In the genomic region with DNA sequence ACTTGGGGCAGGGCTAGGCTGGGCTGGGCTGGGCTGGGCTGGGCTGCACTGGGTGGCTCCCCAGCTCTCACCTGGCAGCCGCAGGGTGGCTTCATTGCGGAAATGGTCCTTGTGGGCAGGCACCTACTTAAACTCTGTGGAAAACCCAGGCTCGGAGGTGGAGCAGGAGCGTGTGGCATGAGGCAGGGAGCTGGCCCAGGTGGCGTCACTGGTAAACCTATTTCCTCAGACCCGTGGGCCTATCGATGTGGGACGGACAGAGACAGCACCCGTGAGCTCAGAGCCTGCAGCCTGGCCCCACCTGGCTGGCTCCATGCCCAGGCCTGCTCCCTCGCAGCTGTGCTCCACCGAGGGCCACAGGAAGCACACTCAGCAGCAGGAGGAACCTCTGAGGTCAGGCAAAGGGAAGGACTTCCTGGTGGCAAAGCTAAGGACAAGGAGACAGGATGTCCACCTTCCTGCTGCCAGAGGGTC, we compare ENCODE assay signal across 8 mouse cellular contexts. TPM values are rescaled to one million over a fixed set of nuclear protein-coding genes. Genes with fewer than 3 reads are reported as not detected.
DNase-seq lines count a peak whose midpoint lies in the region; ATAC-seq and TF ChIP-seq lines count a peak whose summit lies in the region.

No protein-coding gene starts in this region.

- no peak for TF ChIP-seq CTCF in spleen, adult 2 months (IDR thresholded peaks at IDR 0.05; ENCODE audit: extremely low read depth, insufficient read depth, insufficient read length, insufficient replicate concordance)

- H3K4me2 ChIP-seq in heart, embryonic 12.5 days: peak overlapping the region; percentile 22

- no peak for TF ChIP-seq POLR2A in spleen, adult 2 months (IDR thresholded peaks at IDR 0.05; ENCODE audit: low read depth, low read length)

- H3K9me3 ChIP-seq in heart, embryonic 12.5 days (replicated peaks): no peaks in the 10 kb centered on the region

- H3K79me2 ChIP-seq in macrophage (ENCODE audit: inconsistent target): peaks cover 73% of the 10 kb centered on the region

- 14% methylated on average over 11 of the region's 11 CpGs for WGBS in spleen, adult 2 months
- 62% methylated on average over 11 of the region's 11 CpGs for WGBS in heart, embryonic 12.5 days
- WGBS in macrophage (ENCODE audit: missing documents): 21% methylated on average over 10 of the region's 11 CpGs

- H3K27ac ChIP-seq in spleen, adult 2 months (ENCODE audit: insufficient read depth, low read length): 0 out of 2 replicates have a peak overlapping the region, but pooled peaks have one; percentile 7
- H3K27ac ChIP-seq in heart, embryonic 12.5 days (ENCODE audit: poor library complexity, severe bottlenecking): no peak overlapping the region
- peak overlapping the region; percentile 66; the same call in 1 of the 2 replicates for H3K27ac ChIP-seq in macrophage

- 0 out of 2 replicates have a peak, but pooled peaks cover 3% of the 10 kb centered on the region for H3K27me3 ChIP-seq in spleen, adult 2 months (ENCODE audit: control insufficient read depth, insufficient read depth, low read length)
- peaks cover 12% of the 10 kb centered on the region for H3K27me3 ChIP-seq in heart, embryonic 12.5 days (replicated peaks)

- ATAC-seq in heart, embryonic 12.5 days (ENCODE audit: insufficient number of reproducible peaks, low FRiP score): no peak
- no peak for ATAC-seq in megakaryocyte-erythroid progenitor cell, adult 5-6 weeks (replicated peaks; ENCODE audit: low FRiP score, low TSS enrichment, poor library complexity, severe bottlenecking)

- H3K9ac ChIP-seq in heart, embryonic 12.5 days: no peak overlapping the region

- no peak overlapping the region for H3K4me3 ChIP-seq in spleen, adult 2 months (ENCODE audit: extremely low read depth, insufficient read depth, insufficient read length)
- H3K4me3 ChIP-seq in heart, embryonic 12.5 days: no peak overlapping the region
- no peak overlapping the region for H3K4me3 ChIP-seq in macrophage (ENCODE audit: inconsistent target)

- no peak for DNase-seq in spleen, adult 2 months (ENCODE audit: low read depth in 1 of 2, low spot score in 2 of 2)
- no peak for DNase-seq in spleen, adult 12 weeks (ENCODE audit: low spot score)
- peak; percentile 81 to 83 for DNase-seq in kidney, postnatal 36 days
- no peak for DNase-seq in cerebellum, adult 11-12 months
- DNase-seq in left cerebral cortex, adult 8-10 months (ENCODE audit: low spot score in 2 of 2): no peak

- H3K4me1 ChIP-seq in spleen, adult 2 months (ENCODE audit: control insufficient read depth, insufficient read depth, insufficient read length): peaks cover 14% of the 10 kb centered on the region; the same call in 1 of the 2 replicates
- peaks cover 56% of the 10 kb centered on the region for H3K4me1 ChIP-seq in heart, embryonic 12.5 days (replicated peaks)

- no peaks in the 10 kb centered on the region for H3K36me3 ChIP-seq in spleen, adult 2 months (ENCODE audit: control insufficient read depth, insufficient read depth, low read length)
- no peaks in the 10 kb centered on the region for H3K36me3 ChIP-seq in heart, embryonic 12.5 days
- no peaks in the 10 kb centered on the region for H3K36me3 ChIP-seq in macrophage (ENCODE audit: inconsistent target)

RNA-seq across cellular contexts. Expression of gene Micall2, which starts 3.5 kb away (rescaled TPM):
- polyA plus RNA-seq in spleen, adult 2 months (2012; rRNA removed): 7.0 and 7.6 TPM in 2 replicates
- polyA plus RNA-seq in heart, embryonic 12.5 days (2016; fragmentation: Nextera tagmentation; extraction: Ambion mirVana): 2.1 and 3.4 TPM in 2 replicates
- total RNA-seq in macrophage (2018; cell fraction: chromatin; rRNA removed): 100 to 1,000 TPM in 1 of 26 experiments, 10 to 100 TPM in 25; 10.5 to 143 (median 27.1) TPM
- total RNA-seq in macrophage (2018; cell fraction: cytosol; rRNA removed): 10 to 100 TPM in 11 of 26 experiments, 1 to 10 TPM in 15; 4.8 to 23.2 (median 9.4) TPM
- 10 to 100 TPM in 20 of 26 experiments, 1 to 10 TPM in 6; 5.0 to 46.3 (median 14.8) TPM for total RNA-seq in macrophage (2018; cell fraction: nucleus; rRNA removed)
- 3.8 to 12.7 TPM (median 7.4 TPM) in 3 replicates for polyA plus RNA-seq in macrophage (2018)
- 13.2 and 13.9 TPM in 2 replicates for total RNA-seq in megakaryocyte-erythroid progenitor cell, adult 5-6 weeks (2014; fragmentation: Nextera tagmentation)
- 2.6 and 5.7 TPM in 2 replicates for total RNA-seq in megakaryocyte-erythroid progenitor cell, adult 5-6 weeks (2017)
- 1 to 10 TPM; 2.4 to 3.3 (median 2.7) TPM for total RNA-seq in left cerebral cortex, adult 8-10 months (2022)

RNA-seq across cellular contexts. Expression of gene Ints1, which starts 42.8 kb away (rescaled TPM):
- 72.1 and 85.4 TPM in 2 replicates for polyA plus RNA-seq in spleen, adult 2 months (2012; rRNA removed)
- polyA plus RNA-seq in heart, embryonic 12.5 days (2016; fragmentation: Nextera tagmentation; extraction: Ambion mirVana): 24.2 and 32.7 TPM in 2 replicates
- 100 to 1,000 TPM in 12 of 26 experiments, 10 to 100 TPM in 14; 35.7 to 154 (median 94.9) TPM for total RNA-seq in macrophage (2018; cell fraction: chromatin; rRNA removed)
- 10 to 100 TPM; 10.3 to 26.7 (median 18.2) TPM for total RNA-seq in macrophage (2018; cell fraction: cytosol; rRNA removed)
- 10 to 100 TPM; 18.8 to 86.4 (median 44.8) TPM for total RNA-seq in macrophage (2018; cell fraction: nucleus; rRNA removed)
- polyA plus RNA-seq in macrophage (2018): 14.7 to 19.1 TPM (median 17.1 TPM) in 3 replicates
- 106 and 117 TPM in 2 replicates for total RNA-seq in megakaryocyte-erythroid progenitor cell, adult 5-6 weeks (2014; fragmentation: Nextera tagmentation)
- total RNA-seq in megakaryocyte-erythroid progenitor cell, adult 5-6 weeks (2017): 33.9 and 34.7 TPM in 2 replicates
- 100 to 1,000 TPM in 2 of 4 experiments, 10 to 100 TPM in 2; 97.1 to 104 (median 99.7) TPM for total RNA-seq in left cerebral cortex, adult 8-10 months (2022)

RNA-seq across cellular contexts. Expression of gene Mafk, which starts 58.6 kb away (rescaled TPM):
- 26.8 and 29.7 TPM in 2 replicates for polyA plus RNA-seq in spleen, adult 2 months (2012; rRNA removed)
- 24.4 and 25.2 TPM in 2 replicates for polyA plus RNA-seq in heart, embryonic 12.5 days (2016; fragmentation: Nextera tagmentation; extraction: Ambion mirVana)
- total RNA-seq in macrophage (2018; cell fraction: chromatin; rRNA removed): 100 to 1,000 TPM in 1 of 26 experiments, 10 to 100 TPM in 25; 23.0 to 116 (median 37.1) TPM
- 10 to 100 TPM; 22.0 to 77.2 (median 26.9) TPM for total RNA-seq in macrophage (2018; cell fraction: cytosol; rRNA removed)
- total RNA-seq in macrophage (2018; cell fraction: nucleus; rRNA removed): 100 to 1,000 TPM in 1 of 26 experiments, 10 to 100 TPM in 25; 29.3 to 101 (median 41.7) TPM
- polyA plus RNA-seq in macrophage (2018): 20.1 to 25.2 TPM (median 22.3 TPM) in 3 replicates
- 23.8 and 24.3 TPM in 2 replicates for total RNA-seq in megakaryocyte-erythroid progenitor cell, adult 5-6 weeks (2014; fragmentation: Nextera tagmentation)
- total RNA-seq in megakaryocyte-erythroid progenitor cell, adult 5-6 weeks (2017): 40.1 and 49.3 TPM in 2 replicates
- 10 to 100 TPM in 2 of 4 experiments, 1 to 10 TPM in 2; 8.6 to 13.0 (median 10.0) TPM for total RNA-seq in left cerebral cortex, adult 8-10 months (2022)

Comparison
In these comparisons a context has a peak if more than half of its experiments do, and no peak if none do; other contexts are left out.
1. DNase-seq: peak in kidney, postnatal 36 days (2 of 2); none in spleen, adult 2 months (0 of 2), spleen, adult 12 weeks (single experiment), cerebellum, adult 11-12 months (single experiment) and left cerebral cortex, adult 8-10 months (0 of 2).